Mouse (Mus musculus) adipocyte (in vitro differentiated cells): ENCODE data around the gene Fgfr3.
A peak's percentile ranks its signal among the peaks of the same experiment; 100 is the strongest.

ENCODE experiments used
- DNase-seq: peaks from one replicate; pipeline ENCODE4 v3.0.0-alpha.2; 2016; ENCODE audit warnings: low spot score

The Fgfr3 gene

GRCm38 (mm10) chr5:33721541-33722265 is at the start of gene Fgfr3:
Gene Fgfr3 (plus strand): TSS chr5:33721674.
- peak; percentile 29 for DNase-seq

GRCm38 (mm10) chr5:33674439-33674838 is 47.0 kb upstream of the Fgfr3 start:
- peak; percentile 40 for DNase-seq

GRCm38 (mm10) chr5:33675964-33676363 is 45.5 kb upstream of the Fgfr3 start:
- peak; percentile 50 for DNase-seq

GRCm38 (mm10) chr5:33678244-33678643 is 43.2 kb upstream of the Fgfr3 start:
- no peak for DNase-seq

- DNase-seq, result no peak
Observed at GRCm38 (mm10) chr5:33681044-33681443, 40.4 kb upstream of the Fgfr3 start.

- DNase-seq, result no peak
Observed at GRCm38 (mm10) chr5:33681611-33682388, 39.7 kb upstream of the Fgfr3 start.

- no peak for DNase-seq
Observed at GRCm38 (mm10) chr5:33682963-33683362, 38.5 kb upstream of the Fgfr3 start.

GRCm38 (mm10) chr5:33683897-33684652 is 37.4 kb upstream of the Fgfr3 start:
- peak; percentile 68 for DNase-seq

- peak; percentile 77 for DNase-seq
Observed at GRCm38 (mm10) chr5:33684932-33685331, 36.5 kb upstream of the Fgfr3 start.

GRCm38 (mm10) chr5:33687142-33687541 is 34.3 kb upstream of the Fgfr3 start:
- no peak for DNase-seq

GRCm38 (mm10) chr5:33688278-33689220 is 32.9 kb upstream of the Fgfr3 start:
- DNase-seq, result no peak

GRCm38 (mm10) chr5:33689221-33689844 is 32.1 kb upstream of the Fgfr3 start:
- DNase-seq, result no peak

GRCm38 (mm10) chr5:33689852-33690645 is 31.4 kb upstream of the Fgfr3 start:
- DNase-seq, result no peak

- DNase-seq, result no peak
Observed at GRCm38 (mm10) chr5:33692393-33692792, 29.1 kb upstream of the Fgfr3 start.

GRCm38 (mm10) chr5:33694461-33694847 is 27.0 kb upstream of the Fgfr3 start:
- no peak for DNase-seq

- DNase-seq, result no peak
Observed at GRCm38 (mm10) chr5:33694848-33695717, 26.4 kb upstream of the Fgfr3 start.

- DNase-seq, result no peak
Observed at GRCm38 (mm10) chr5:33695718-33696121, 25.8 kb upstream of the Fgfr3 start.

GRCm38 (mm10) chr5:33696430-33696829 is 25.0 kb upstream of the Fgfr3 start:
- DNase-seq, result no peak

- no peak for DNase-seq
Observed at GRCm38 (mm10) chr5:33697534-33697933, 23.9 kb upstream of the Fgfr3 start.
